Mouse (Mus musculus) Patski (cell line): ENCODE results near the gene Nmbr. TPM values are rescaled to one million over a fixed set of nuclear protein-coding genes. Genes with fewer than 3 reads are reported as not detected.

ENCODE experiments used
- ATAC-seq: fragments of 100-300 bp; one replicate; pipeline ENCODE4 v1.8.0; 2021
- CTCF ChIA-PET: fragments of 350-600 bp; sonication (Branson Sonifier 250); formaldehyde crosslinking; loops from one replicate; lab custom pipeline; 2022; ENCODE audit warnings: inconsistent platforms; lab: Charles Lee
- POLR2A ChIA-PET: fragments of 350-600 bp; sonication (Branson Sonifier 250); formaldehyde crosslinking; loops from one replicate; lab custom pipeline; 2022; ENCODE audit warnings: antibody characterized with exemption, inconsistent platforms; lab: Charles Lee
- DNase-seq: peaks from one replicate; pipeline ENCODE4 v3.0.0-alpha.2; 2011; ENCODE audit warnings: low read depth, low spot score
- H3K27me3 ChIP-seq: fragments of 371-371 bp; one replicate; pipeline ENCODE4 v1.5.1; 2021
- CTCF ChIP-seq: fragments of 100-300 bp; IDR thresholded peaks from one replicate; pipeline ENCODE4 v1.5.1; 2021
- in situ Hi-C: fragments of 300-500 bp; cut with MboI; formaldehyde crosslinking; loops from 3 replicates; pipeline ENCODE4 v1.11.1; 2018; ENCODE audit warnings: low pct_unique_long_range_greater_than_20kb, mixed read lengths
- polyA plus RNA-seq: library from polyadenylated mRNA; unstranded; gene quantifications from one replicate; pipeline ENCODE4 v1.2.3, GENCODE M21; 2021

Nmbr gene
- polyA plus RNA-seq, 1 experiment from 2014 or later = 0.15 TPM

DNA sequence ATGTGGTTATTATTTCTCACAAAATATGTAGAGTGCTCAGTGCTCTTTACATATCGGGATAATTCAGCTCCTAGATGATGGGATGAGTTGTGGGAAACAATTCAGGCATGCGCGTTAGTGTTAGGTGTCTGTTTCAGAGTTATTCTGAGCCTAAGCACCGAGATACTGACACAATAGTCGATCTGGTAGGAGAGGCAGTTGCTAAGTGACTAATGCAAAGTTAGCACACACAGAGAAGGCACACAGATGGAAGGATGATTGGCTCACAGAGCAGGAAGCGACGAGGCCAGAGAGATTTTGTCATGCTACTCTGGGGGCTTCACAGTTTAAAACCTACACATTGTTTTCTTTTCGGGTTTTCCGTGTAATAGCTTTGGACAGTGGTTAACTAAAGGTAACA is 20.3 kb downstream of the Nmbr start:
- in situ Hi-C loops = no loop called here
- ChIA-PET POLR2A (no interaction called here), CTCF (no interaction called here)
- ATAC-seq (no peak), DNase-seq (no peak)
- peaks cover 3% of the 10 kb centered on the region for H3K27me3 ChIP-seq
- no peak for TF ChIP-seq CTCF

DNA sequence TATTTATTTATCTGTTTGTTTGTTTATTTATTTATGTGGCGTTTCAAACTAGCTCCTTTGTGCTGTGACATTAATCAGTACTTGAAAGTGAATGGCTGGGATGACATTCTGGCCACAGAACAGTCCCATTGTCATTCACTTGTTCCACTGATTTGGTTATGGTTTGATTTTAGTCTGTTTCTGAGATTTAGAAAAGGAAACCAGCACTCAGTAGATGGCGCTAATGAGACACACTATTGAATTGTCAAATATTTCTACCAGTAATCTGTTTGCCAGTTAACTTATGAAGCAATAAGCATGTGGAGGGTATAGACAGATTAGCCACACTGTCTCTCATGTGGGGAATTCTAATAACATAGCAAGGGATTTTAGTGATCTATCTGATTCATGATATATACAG is 28.9 kb downstream of the Nmbr start:
- DNase-seq (peak; percentile 9), ATAC-seq (no peak)
- H3K27me3 ChIP-seq = no peaks in the 10 kb centered on the region
- TF ChIP-seq CTCF = peak; percentile 60
- in situ Hi-C loops = loop anchor here (10.0 kb wide), 1 partner anchor 441 kb away; no protein-coding TSS in a partner anchor
- CTCF ChIA-PET = interaction anchor here (0.7 to 1.0 kb wide), 2 partner anchors 14 to 35 kb away, joined by 3 read pairs; no protein-coding TSS in a partner anchor
- POLR2A ChIA-PET = no interaction called here

DNA sequence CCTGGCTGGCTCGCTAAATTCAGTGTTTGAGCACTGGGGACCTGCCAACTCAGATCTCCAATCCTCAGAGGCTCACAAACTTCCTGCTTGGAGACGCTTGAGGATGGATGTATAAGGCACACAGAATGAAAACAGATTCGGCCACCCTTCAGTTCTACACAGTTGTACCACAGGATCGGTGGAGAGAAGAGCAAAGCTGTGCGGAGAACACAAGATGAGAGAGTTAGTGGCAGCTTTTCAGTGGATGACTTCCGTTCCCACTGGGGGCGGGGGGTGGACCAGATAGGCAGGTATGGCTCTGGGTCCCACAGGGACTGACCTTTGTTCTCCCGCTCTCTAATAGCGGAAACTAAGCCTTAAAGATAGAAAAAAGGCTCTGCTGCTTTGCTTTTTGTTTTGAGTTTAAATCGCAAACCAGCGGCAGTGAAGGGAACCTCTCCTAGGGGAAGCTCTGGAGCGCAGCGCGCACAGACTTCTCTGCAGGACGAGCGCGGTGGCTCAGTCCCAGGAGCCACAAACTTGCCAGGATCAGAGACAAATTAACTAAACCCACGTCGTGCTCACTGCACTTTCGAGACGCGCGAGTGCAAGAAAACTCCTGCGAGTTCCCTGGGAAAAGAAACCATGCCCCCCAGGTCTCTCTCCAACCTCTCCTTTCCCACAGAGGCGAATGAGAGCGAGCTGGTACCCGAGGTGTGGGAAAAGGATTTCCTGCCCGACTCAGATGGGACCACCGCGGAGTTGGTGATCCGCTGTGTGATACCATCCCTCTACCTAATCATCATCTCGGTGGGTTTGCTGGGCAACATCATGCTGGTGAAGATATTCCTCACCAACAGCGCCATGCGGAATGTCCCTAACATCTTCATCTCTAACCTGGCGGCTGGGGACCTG is 54.5 kb downstream of the Nmbr start:
- POLR2A ChIA-PET = no interaction called here
- CTCF ChIA-PET = no interaction called here
- peaks cover 34% of the 10 kb centered on the region for H3K27me3 ChIP-seq
- no peak for DNase-seq
- ATAC-seq = no peak
- in situ Hi-C loops = no loop called here
- no peak for TF ChIP-seq CTCF

DNA sequence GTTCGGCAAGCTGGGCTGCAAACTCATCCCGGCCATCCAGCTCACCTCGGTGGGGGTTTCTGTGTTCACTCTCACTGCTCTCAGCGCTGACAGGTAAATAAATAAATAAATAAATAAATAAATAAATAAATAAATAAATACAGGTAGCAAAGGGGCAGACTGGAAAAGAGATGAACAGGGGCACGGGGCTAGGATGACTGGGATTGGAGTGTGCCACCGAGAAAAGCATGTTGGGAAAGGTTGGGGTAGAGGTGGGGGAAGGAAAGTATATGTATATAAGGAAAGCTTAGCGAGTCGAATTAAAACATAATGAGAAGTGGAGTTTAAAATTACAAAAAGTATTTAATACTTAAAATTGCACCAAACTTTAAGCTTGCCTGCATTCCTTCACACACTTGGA is 55.2 kb downstream of the Nmbr start:
- no peak for ATAC-seq
- ChIA-PET POLR2A (interaction anchor here (0.6 kb wide), 1 partner anchor 1512 kb away, joined by 4 read pairs; no protein-coding TSS in a partner anchor), CTCF (no interaction called here)
- H3K27me3 ChIP-seq = peaks cover 34% of the 10 kb centered on the region
- in situ Hi-C loops = no loop called here
- no peak for TF ChIP-seq CTCF
- DNase-seq = no peak

DNA sequence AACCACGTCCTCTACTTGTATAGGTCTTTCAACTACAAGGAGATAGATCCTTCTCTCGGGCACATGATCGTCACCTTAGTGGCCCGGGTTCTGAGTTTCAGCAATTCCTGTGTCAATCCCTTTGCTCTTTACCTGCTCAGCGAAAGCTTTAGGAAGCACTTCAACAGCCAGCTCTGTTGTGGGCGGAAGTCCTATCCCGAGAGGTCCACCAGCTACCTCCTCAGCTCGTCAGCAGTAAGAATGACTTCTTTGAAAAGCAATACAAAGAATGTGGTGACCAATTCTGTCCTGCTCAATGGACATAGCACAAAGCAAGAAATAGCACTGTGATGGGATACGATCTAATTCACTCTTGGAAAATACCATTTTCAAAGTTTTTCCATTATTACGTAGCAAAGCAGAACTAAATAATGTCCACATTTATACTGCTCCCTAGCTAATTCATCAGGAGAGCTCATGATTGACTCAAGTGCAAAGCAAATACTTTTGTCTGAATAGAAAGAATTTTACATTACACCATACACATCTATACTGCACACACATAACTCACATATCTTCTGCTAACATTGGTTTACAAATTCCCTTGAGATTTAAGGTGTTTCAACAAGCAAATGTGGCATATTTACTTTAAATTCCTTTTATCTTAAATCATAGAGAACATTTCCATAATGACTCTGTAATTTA is 65.0 kb downstream of the Nmbr start:
- in situ Hi-C loops = no loop called here
- H3K27me3 ChIP-seq = peaks cover 21% of the 10 kb centered on the region
- DNase-seq (no peak), ATAC-seq (no peak)
- ChIA-PET CTCF (no interaction called here), POLR2A (no interaction called here)
- TF ChIP-seq CTCF = no peak

DNA sequence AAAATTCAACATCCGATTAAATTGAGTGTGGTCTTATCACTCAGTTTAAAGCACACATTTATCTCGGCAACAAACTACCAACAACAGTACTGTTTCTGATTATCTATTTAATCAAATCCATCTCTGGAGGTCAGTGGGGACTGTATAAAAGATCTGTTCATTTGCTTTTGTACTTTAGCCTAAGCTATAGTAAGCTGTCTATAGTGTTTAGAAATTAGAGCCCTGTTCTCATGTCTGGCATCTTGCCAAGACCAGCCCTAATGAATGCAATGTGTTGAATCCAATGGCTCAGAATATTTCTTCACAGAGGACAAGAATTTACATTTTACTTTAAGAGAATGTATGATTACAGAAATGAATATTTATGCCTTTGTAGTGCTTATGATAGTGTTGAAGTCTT is 69.1 kb downstream of the Nmbr start:
- POLR2A ChIA-PET = no interaction called here
- DNase-seq = no peak
- CTCF ChIA-PET = no interaction called here
- no peak for ATAC-seq
- in situ Hi-C loops = no loop called here
- TF ChIP-seq CTCF = no peak
- H3K27me3 ChIP-seq = peaks cover 10% of the 10 kb centered on the region

DNA sequence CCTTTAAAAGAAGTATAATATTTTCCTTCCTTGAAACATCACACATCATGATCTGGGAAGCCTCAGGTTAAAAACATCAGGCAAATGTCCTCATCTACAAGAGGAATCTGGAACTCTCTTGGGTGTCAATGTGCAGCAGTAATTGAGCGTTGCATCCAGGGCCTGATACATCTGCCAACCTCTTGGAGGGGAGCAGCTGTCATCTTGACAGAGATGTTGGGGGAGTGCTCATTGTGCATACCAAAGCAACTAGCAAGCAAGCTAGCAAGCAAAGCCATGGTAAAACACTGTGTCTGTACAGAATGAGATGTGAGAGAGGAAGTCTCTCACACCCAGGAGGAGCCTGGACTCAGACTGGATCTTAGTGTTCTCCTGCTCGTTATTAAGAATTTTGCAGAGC is 84.6 kb downstream of the Nmbr start:
- in situ Hi-C loops = no loop called here
- DNase-seq = no peak
- ATAC-seq = no peak
- ChIA-PET POLR2A (no interaction called here), CTCF (no interaction called here)
- TF ChIP-seq CTCF = no peak
- H3K27me3 ChIP-seq = peaks cover 28% of the 10 kb centered on the region

DNA sequence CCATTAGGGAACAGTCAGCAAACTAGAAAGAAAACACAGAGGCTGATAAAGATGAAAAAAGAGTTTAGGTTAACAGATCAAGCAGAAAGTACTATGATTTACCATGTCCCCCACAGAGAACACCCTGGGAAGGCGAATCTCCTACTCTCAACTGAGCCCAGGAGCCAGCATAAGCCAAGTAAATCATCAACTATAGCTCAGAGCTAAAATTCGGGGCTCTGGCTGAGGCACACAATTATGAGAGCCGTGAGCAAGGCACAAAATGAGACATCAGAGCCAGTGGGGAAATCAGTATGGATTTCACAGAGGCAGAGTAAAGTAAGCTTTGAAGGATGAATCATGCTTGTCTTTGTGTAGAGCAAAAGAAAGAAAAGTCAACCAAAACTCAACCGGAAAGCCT is 111.6 kb downstream of the Nmbr start:
- in situ Hi-C loops = no loop called here
- DNase-seq (peak; percentile 50), ATAC-seq (peak; percentile 79)
- ChIA-PET CTCF (no interaction called here), POLR2A (interaction anchor here (1.1 kb wide), 1 partner anchor 225 kb away, joined by 4 read pairs; no protein-coding TSS in a partner anchor)
- TF ChIP-seq CTCF = no peak
- H3K27me3 ChIP-seq = peaks cover 10% of the 10 kb centered on the region

Other genes with a start within 250 kb of the Nmbr start
- gene Adgrg6, start 159.9 kb upstream of the Nmbr start, polyA plus RNA-seq = 43.0 TPM
- 80.2 TPM for gene Vta1, start within 50 bp of the Nmbr start, polyA plus RNA-seq
- gene Gje1, start 12.6 kb downstream of the Nmbr start, polyA plus RNA-seq = 0.05 TPM